Mouse (Mus musculus): ENCODE measurements around the gene Hook2. TPM values are rescaled to one million over a fixed set of nuclear protein-coding genes. Genes with fewer than 3 reads are reported as not detected.

The Hook2 gene
- polyA plus RNA-seq, 1 experiment from 2014 or later = 68.6 TPM

- Histone ChIP-seq H3K4me3 (ENCODE audit: low read depth, low read length) (peak within 1 kb of the TSS; percentile 64), H3K9ac (ENCODE audit: low read depth, low read length) (peak within 1 kb of the TSS; percentile 81), H3K36me3 (ENCODE audit: control insufficient read depth, insufficient read depth) (peaks cover 27% of the 10 kb centered on the region), H3K27me3 (replicated peaks; ENCODE audit: control insufficient read depth, insufficient read depth, low read length) (no peaks in the 10 kb centered on the region), H3K27ac (ENCODE audit: low read depth, low read length) (peak within 1 kb of the TSS; percentile 87), H3K4me1 (replicated peaks; ENCODE audit: control insufficient read depth, insufficient read depth, low read length) (peaks cover 6% of the 10 kb centered on the region; the same call in 1 of the 2 replicates), H3K9me3 (ENCODE audit: control insufficient read depth) (no peaks in the 10 kb centered on the region), H3K4me2 (replicated peaks; ENCODE audit: low read depth) (peak within 1 kb of the TSS; percentile 74)
- 0 out of 2 replicates have a peak, but pooled peaks have one; percentile 5 for TF ChIP-seq CTCF (IDR thresholded peaks at IDR 0.05; ENCODE audit: low read depth)
- WGBS = under 1% methylated on average over 54 of the region's 56 CpGs
- ATAC-seq = peak; percentile 66
Observed at GRCm38 (mm10) chr8:84969241-84970134, 20.9 kb upstream of the Hook2 start, which contains the start of the genes Gm49661, Prdx2 and Rnaseh2a. TSS of gene Gm49661 (minus strand) at chr8:84969433. TSS of gene Prdx2 (plus strand) at chr8:84969587. TSS of gene Rnaseh2a (minus strand) at chr8:84969767.

GRCm38 (mm10) chr8:84970135-84970790, 20.1 kb upstream of the Hook2 start:
- Histone ChIP-seq H3K27me3 (replicated peaks; ENCODE audit: control insufficient read depth, insufficient read depth, low read length) (no peaks in the 10 kb centered on the region), H3K36me3 (ENCODE audit: control insufficient read depth, insufficient read depth) (peaks cover 27% of the 10 kb centered on the region), H3K4me1 (replicated peaks; ENCODE audit: control insufficient read depth, insufficient read depth, low read length) (0 out of 2 replicates have a peak, but pooled peaks cover 6% of the 10 kb centered on the region), H3K9me3 (ENCODE audit: control insufficient read depth) (no peaks in the 10 kb centered on the region), H3K4me2 (replicated peaks; ENCODE audit: low read depth) (peak overlapping the region; percentile 74), H3K9ac (ENCODE audit: low read depth, low read length) (peak overlapping the region; percentile 81), H3K4me3 (ENCODE audit: low read depth, low read length) (peak overlapping the region; percentile 64), H3K27ac (ENCODE audit: low read depth, low read length) (no peak overlapping the region)
- no peak for TF ChIP-seq CTCF (IDR thresholded peaks at IDR 0.05; ENCODE audit: low read depth)
- no peak for ATAC-seq
- 5% methylated on average over 21 of the region's 21 CpGs for whole genome bisulfite sequencing

GRCm38 (mm10) chr8:84970913-84971312, 19.5 kb upstream of the Hook2 start:
- TF ChIP-seq CTCF (IDR thresholded peaks at IDR 0.05; ENCODE audit: low read depth) = no peak
- no peak overlapping the region for H3K27ac ChIP-seq (ENCODE audit: low read depth, low read length)
- no peak overlapping the region for H3K4me3 ChIP-seq (ENCODE audit: low read depth, low read length)
- H3K4me1 ChIP-seq (replicated peaks; ENCODE audit: control insufficient read depth, insufficient read depth, low read length) = 0 out of 2 replicates have a peak, but pooled peaks cover 6% of the 10 kb centered on the region
- H3K9me3 ChIP-seq (ENCODE audit: control insufficient read depth) = no peaks in the 10 kb centered on the region
- WGBS = 44% methylated on average over 5 of the region's 5 CpGs
- ATAC-seq = no peak
- no peak overlapping the region for H3K9ac ChIP-seq (ENCODE audit: low read depth, low read length)
- H3K36me3 ChIP-seq (ENCODE audit: control insufficient read depth, insufficient read depth) = peaks cover 27% of the 10 kb centered on the region
- H3K27me3 ChIP-seq (replicated peaks; ENCODE audit: control insufficient read depth, insufficient read depth, low read length) = no peaks in the 10 kb centered on the region
- peak overlapping the region; percentile 74; the same call in 1 of the 2 replicates for H3K4me2 ChIP-seq (replicated peaks; ENCODE audit: low read depth)

- WGBS = 79% methylated on average over 1 of the region's 1 CpGs
- H3K4me3 ChIP-seq (ENCODE audit: low read depth, low read length) = no peak overlapping the region
- TF ChIP-seq CTCF (IDR thresholded peaks at IDR 0.05; ENCODE audit: low read depth) = no peak
Observed at GRCm38 (mm10) chr8:84973079-84973478, 17.3 kb upstream of the Hook2 start.

GRCm38 (mm10) chr8:84973803-84974542, 16.4 kb upstream of the Hook2 start:
- Histone ChIP-seq H3K9me3 (ENCODE audit: control insufficient read depth) (no peaks in the 10 kb centered on the region), H3K4me1 (replicated peaks; ENCODE audit: control insufficient read depth, insufficient read depth, low read length) (0 out of 2 replicates have a peak, but pooled peaks cover 2% of the 10 kb centered on the region), H3K36me3 (ENCODE audit: control insufficient read depth, insufficient read depth) (peaks cover 27% of the 10 kb centered on the region), H3K27me3 (replicated peaks; ENCODE audit: control insufficient read depth, insufficient read depth, low read length) (no peaks in the 10 kb centered on the region), H3K4me2 (replicated peaks; ENCODE audit: low read depth) (no peak overlapping the region), H3K4me3 (ENCODE audit: low read depth, low read length) (no peak overlapping the region), H3K27ac (ENCODE audit: low read depth, low read length) (no peak overlapping the region), H3K9ac (ENCODE audit: low read depth, low read length) (no peak overlapping the region)
- WGBS = 55% methylated on average over 4 of the region's 4 CpGs
- no peak for ATAC-seq
- TF ChIP-seq CTCF (IDR thresholded peaks at IDR 0.05; ENCODE audit: low read depth) = peak; percentile 96

More at GRCm38 (mm10) chr8:84973079-84973478, 17.3 kb upstream of the Hook2 start:
- no peaks in the 10 kb centered on the region for H3K27me3 ChIP-seq (replicated peaks; ENCODE audit: control insufficient read depth, insufficient read depth, low read length)
- ATAC-seq = no peak
- H3K4me2 ChIP-seq (replicated peaks; ENCODE audit: low read depth) = no peak overlapping the region
- no peaks in the 10 kb centered on the region for H3K4me1 ChIP-seq (replicated peaks; ENCODE audit: control insufficient read depth, insufficient read depth, low read length)
- no peak overlapping the region for H3K9ac ChIP-seq (ENCODE audit: low read depth, low read length)
- peaks cover 27% of the 10 kb centered on the region for H3K36me3 ChIP-seq (ENCODE audit: control insufficient read depth, insufficient read depth)
- H3K9me3 ChIP-seq (ENCODE audit: control insufficient read depth) = no peaks in the 10 kb centered on the region
- no peak overlapping the region for H3K27ac ChIP-seq (ENCODE audit: low read depth, low read length)
